Mouse (Mus musculus) lung, embryonic 14.5 days (tissue): ENCODE measurements around the gene P2ry2. TPM values are rescaled to one million over a fixed set of nuclear protein-coding genes. Genes with fewer than 3 reads are reported as not detected.

Source experiments
- ATAC-seq: fragments of 200-750 bp; cut with Nextera tagmentation; 2 replicates; pipeline ENCODE4 v1.8.0; 2017; ENCODE audit warnings: mild to moderate bottlenecking, moderate TSS enrichment, moderate library complexity; ENCODE audit not compliant: insufficient read depth
- DNase-seq: peaks from one replicate; pipeline ENCODE4 v3.0.0-alpha.2; 2015
- H3K27ac ChIP-seq: fragments of 300-500 bp; sonication (generic); 2 replicates; pipeline ENCODE4 v1.5.1; 2014; ENCODE audit warnings: low read depth, mild to moderate bottlenecking, moderate library complexity
- H3K27me3 ChIP-seq: fragments of 300-500 bp; sonication (generic); 2 replicates; pipeline ENCODE4 v1.6.1; 2014; ENCODE audit warnings: low read length, control low read depth; ENCODE audit not compliant: insufficient read depth
- H3K36me3 ChIP-seq: fragments of 300-500 bp; sonication (generic); 2 replicates; pipeline ENCODE4 v1.6.1; 2014; ENCODE audit warnings: control low read depth; ENCODE audit not compliant: insufficient read depth
- H3K4me1 ChIP-seq: fragments of 300-500 bp; sonication (generic); 2 replicates; pipeline ENCODE4 v1.6.1; 2014; ENCODE audit warnings: antibody characterized with exemption, control low read depth; ENCODE audit not compliant: insufficient read depth
- H3K4me2 ChIP-seq: fragments of 300-500 bp; sonication (generic); 2 replicates; pipeline ENCODE4 v1.6.1; 2014; ENCODE audit warnings: mild to moderate bottlenecking
- H3K4me3 ChIP-seq: fragments of 300-500 bp; sonication (generic); 2 replicates; pipeline ENCODE4 v1.5.1; 2014; ENCODE audit warnings: low read depth, low read length
- H3K9ac ChIP-seq: fragments of 300-500 bp; sonication (generic); 2 replicates; pipeline ENCODE4 v1.6.1; 2014
- H3K9me3 ChIP-seq: fragments of 300-500 bp; sonication (generic); 2 replicates; pipeline ENCODE4 v1.6.1; 2016; ENCODE audit warnings: low read depth, low read length, control low read depth
- CTCF ChIP-seq: IDR thresholded peaks from 2 replicates; pipeline ENCODE4 v1.5.1; 2016; ENCODE audit warnings: antibody characterized with exemption, low read depth
- WGBS: fragments of 180-500 bp; shearing (Covaris S2); extraction: QIAGEN DNeasy Blood & Tissue Kit; methylation state at CpG from one replicate; pipeline ENCODE4 v1.1.7; 2014; 5-methylcytosine and 5-hydroxymethylcytosine counted together
- polyA plus RNA-seq: library from polyadenylated mRNA; unstranded; fragments of >200 nt; fragmentation: Nextera tagmentation; extraction: Ambion mirVana; gene quantifications from 2 replicates; pipeline ENCODE4 v1.2.1, GENCODE M21; 2014

P2ry2 gene
- polyA plus RNA-seq, 1 experiment from 2014 or later, result 3.5 TPM

- no peak for TF ChIP-seq CTCF
- ATAC-seq (no peak), DNase-seq (no peak)
- no peaks in the 10 kb centered on the region for H3K4me1 ChIP-seq
- 74% methylated on average over 31 of the region's 31 CpGs for WGBS
- no peak overlapping the region for H3K4me3 ChIP-seq
- H3K27ac ChIP-seq, result no peak overlapping the region
- H3K9ac ChIP-seq, result no peak overlapping the region
- no peaks in the 10 kb centered on the region for H3K9me3 ChIP-seq
- no peak overlapping the region for H3K4me2 ChIP-seq
- no peaks in the 10 kb centered on the region for H3K27me3 ChIP-seq
- H3K36me3 ChIP-seq, result no peaks in the 10 kb centered on the region
Observed at GRCm38 (mm10) chr7:100997951-100998577, 14.6 kb downstream of the P2ry2 start.

GRCm38 (mm10) chr7:100997215-100997614 lies 15.5 kb downstream of the P2ry2 start:
- H3K9ac ChIP-seq, result no peak overlapping the region
- no peak overlapping the region for H3K4me2 ChIP-seq
- no peak for TF ChIP-seq CTCF
- DNase-seq, result no peak
- H3K27me3 ChIP-seq, result no peaks in the 10 kb centered on the region
- no peak overlapping the region for H3K4me3 ChIP-seq
- no peaks in the 10 kb centered on the region for H3K4me1 ChIP-seq
- no peak overlapping the region for H3K27ac ChIP-seq
- no peak for ATAC-seq
- 55% methylated on average over 1 of the region's 1 CpGs for WGBS
- H3K9me3 ChIP-seq, result no peaks in the 10 kb centered on the region
- H3K36me3 ChIP-seq, result no peaks in the 10 kb centered on the region

- H3K9ac ChIP-seq, result no peak overlapping the region
- H3K27me3 ChIP-seq, result no peaks in the 10 kb centered on the region
- ATAC-seq, result no peak
- no peaks in the 10 kb centered on the region for H3K36me3 ChIP-seq
- H3K4me1 ChIP-seq, result peaks cover 4% of the 10 kb centered on the region; the same call in 1 of the 2 replicates
- no peak overlapping the region for H3K4me3 ChIP-seq
- H3K27ac ChIP-seq, result no peak overlapping the region
- H3K4me2 ChIP-seq, result no peak overlapping the region
- no peaks in the 10 kb centered on the region for H3K9me3 ChIP-seq
- WGBS, result 78% methylated on average over 3 of the region's 3 CpGs
- TF ChIP-seq CTCF, result no peak
- no peak for DNase-seq
Observed at GRCm38 (mm10) chr7:100995951-100996350, 16.7 kb downstream of the P2ry2 start.

- no peaks in the 10 kb centered on the region for H3K36me3 ChIP-seq
- no peak overlapping the region for H3K4me3 ChIP-seq
- TF ChIP-seq CTCF, result no peak
- whole genome bisulfite sequencing, result 76% methylated on average over 7 of the region's 7 CpGs
- DNase-seq (no peak), ATAC-seq (no peak)
- no peak overlapping the region for H3K27ac ChIP-seq
- peaks cover 6% of the 10 kb centered on the region; the same call in 1 of the 2 replicates for H3K4me1 ChIP-seq
- H3K9me3 ChIP-seq, result no peaks in the 10 kb centered on the region
- H3K4me2 ChIP-seq, result no peak overlapping the region
- no peak overlapping the region for H3K9ac ChIP-seq
- H3K27me3 ChIP-seq, result no peaks in the 10 kb centered on the region
Observed at GRCm38 (mm10) chr7:100995260-100995864, 17.3 kb downstream of the P2ry2 start.

- no peaks in the 10 kb centered on the region for H3K27me3 ChIP-seq
- H3K4me2 ChIP-seq, result no peak overlapping the region
- 72% methylated on average over 4 of the region's 4 CpGs for WGBS
- no peak for TF ChIP-seq CTCF
- H3K27ac ChIP-seq, result no peak overlapping the region
- H3K36me3 ChIP-seq, result no peaks in the 10 kb centered on the region
- ATAC-seq (no peak), DNase-seq (no peak)
- H3K4me3 ChIP-seq, result no peak overlapping the region
- no peaks in the 10 kb centered on the region for H3K9me3 ChIP-seq
- H3K9ac ChIP-seq, result no peak overlapping the region
- H3K4me1 ChIP-seq, result peaks cover 6% of the 10 kb centered on the region; the same call in 1 of the 2 replicates
Observed at GRCm38 (mm10) chr7:100993166-100993565, 19.5 kb downstream of the P2ry2 start.

GRCm38 (mm10) chr7:100991972-100992371 lies 20.7 kb downstream of the P2ry2 start:
- H3K4me3 ChIP-seq, result no peak overlapping the region
- ATAC-seq, result no peak
- no peak overlapping the region for H3K4me2 ChIP-seq
- H3K4me1 ChIP-seq, result peaks cover 6% of the 10 kb centered on the region; the same call in 1 of the 2 replicates
- no peak overlapping the region for H3K27ac ChIP-seq
- TF ChIP-seq CTCF, result no peak
- H3K36me3 ChIP-seq, result no peaks in the 10 kb centered on the region
- peak; percentile 40 for DNase-seq
- H3K9ac ChIP-seq, result no peak overlapping the region
- WGBS, result 83% methylated on average over 3 of the region's 3 CpGs
- H3K27me3 ChIP-seq, result no peaks in the 10 kb centered on the region
- H3K9me3 ChIP-seq, result no peaks in the 10 kb centered on the region

GRCm38 (mm10) chr7:100990636-100991311 lies 21.9 kb downstream of the P2ry2 start:
- H3K27ac ChIP-seq, result 0 out of 2 replicates have a peak overlapping the region, but pooled peaks have one; percentile 39
- peaks cover 10% of the 10 kb centered on the region; the same call in 1 of the 2 replicates for H3K4me1 ChIP-seq
- no peak overlapping the region for H3K9ac ChIP-seq
- no peak for TF ChIP-seq CTCF
- no peaks in the 10 kb centered on the region for H3K36me3 ChIP-seq
- DNase-seq (peak; percentile 69), ATAC-seq (no peak)
- no peak overlapping the region for H3K4me3 ChIP-seq
- WGBS, result 49% methylated on average over 9 of the region's 9 CpGs
- no peaks in the 10 kb centered on the region for H3K9me3 ChIP-seq
- H3K27me3 ChIP-seq, result no peaks in the 10 kb centered on the region
- no peak overlapping the region for H3K4me2 ChIP-seq
